Mouse (Mus musculus): ENCODE measurements at regions not wholly inside any gene's neighbourhood (a gene's known extent, or its start where the extent isn't known, plus 50 kb on each side); places are given as distances from the start of the nearest gene placed in this dataset.

- no peaks in the 10 kb centered on the region for H3K79me2 ChIP-seq (ENCODE audit: control insufficient read depth, insufficient read depth)
- no peak overlapping the region for H3ac ChIP-seq (ENCODE audit: control insufficient read depth, insufficient read length, low read depth)
- no peaks in the 10 kb centered on the region for H3K36me3 ChIP-seq (ENCODE audit: control insufficient read depth, insufficient read depth)
- H3K4me3 ChIP-seq (ENCODE audit: insufficient read depth, poor library complexity, severe bottlenecking): no peak overlapping the region
- TF ChIP-seq CEBPB (IDR thresholded peaks at IDR 0.05; ENCODE audit: low read depth) (no peak), FOSL1 (IDR thresholded peaks at IDR 0.05; ENCODE audit: insufficient read depth, low read length, poor library complexity, severe bottlenecking) (no peak), MYOD1 (IDR thresholded peaks at IDR 0.05; ENCODE audit: control insufficient read depth, insufficient read length, low read depth) (no peak), MAX (IDR thresholded peaks at IDR 0.05) (no peak), MYOG (IDR thresholded peaks at IDR 0.05; ENCODE audit: control insufficient read depth, extremely low read depth, insufficient read length) (no peak), CTCF (IDR thresholded peaks at IDR 0.05; ENCODE audit: control insufficient read depth, insufficient read depth, insufficient read length) (no peak), USF1 (IDR thresholded peaks at IDR 0.05; ENCODE audit: low read depth) (no peak)
- H3K79me3 ChIP-seq (ENCODE audit: low read depth): no peaks in the 10 kb centered on the region
- no peaks in the 10 kb centered on the region for H3K27me3 ChIP-seq (ENCODE audit: control insufficient read depth, insufficient read depth, insufficient read length)
These were observed 143.8 kb upstream of the Frmd6 start for GRCm38 (mm10) chr12:70681407-70681990.

- H3K36me3 ChIP-seq (ENCODE audit: control insufficient read depth, insufficient read depth): no peaks in the 10 kb centered on the region
- H3K27me3 ChIP-seq (ENCODE audit: control insufficient read depth, insufficient read depth, insufficient read length): no peaks in the 10 kb centered on the region
- no peaks in the 10 kb centered on the region for H3K79me3 ChIP-seq (ENCODE audit: low read depth)
- TF ChIP-seq FOSL1 (IDR thresholded peaks at IDR 0.05; ENCODE audit: insufficient read depth, low read length, poor library complexity, severe bottlenecking) (no peak), MYOD1 (IDR thresholded peaks at IDR 0.05; ENCODE audit: control insufficient read depth, insufficient read length, low read depth) (no peak), CEBPB (IDR thresholded peaks at IDR 0.05; ENCODE audit: low read depth) (no peak), MAX (IDR thresholded peaks at IDR 0.05) (no peak), MYOG (IDR thresholded peaks at IDR 0.05; ENCODE audit: control insufficient read depth, extremely low read depth, insufficient read length) (no peak), CTCF (IDR thresholded peaks at IDR 0.05; ENCODE audit: control insufficient read depth, insufficient read depth, insufficient read length) (no peak), USF1 (IDR thresholded peaks at IDR 0.05; ENCODE audit: low read depth) (no peak)
- no peak overlapping the region for H3K4me3 ChIP-seq (ENCODE audit: insufficient read depth, poor library complexity, severe bottlenecking)
- no peak overlapping the region for H3ac ChIP-seq (ENCODE audit: control insufficient read depth, insufficient read length, low read depth)
- no peaks in the 10 kb centered on the region for H3K79me2 ChIP-seq (ENCODE audit: control insufficient read depth, insufficient read depth)
These were observed 141.0 kb upstream of the Frmd6 start for GRCm38 (mm10) chr12:70684354-70684753.

GRCm38 (mm10) chr12:70685432-70685831 lies 139.9 kb upstream of the Frmd6 start:
- Histone ChIP-seq H3K36me3 (ENCODE audit: control insufficient read depth, insufficient read depth) (no peaks in the 10 kb centered on the region), H3K79me3 (ENCODE audit: low read depth) (no peaks in the 10 kb centered on the region), H3K4me3 (ENCODE audit: insufficient read depth, poor library complexity, severe bottlenecking) (no peak overlapping the region), H3ac (ENCODE audit: control insufficient read depth, insufficient read length, low read depth) (no peak overlapping the region), H3K27me3 (ENCODE audit: control insufficient read depth, insufficient read depth, insufficient read length) (no peaks in the 10 kb centered on the region), H3K79me2 (ENCODE audit: control insufficient read depth, insufficient read depth) (no peaks in the 10 kb centered on the region)
- TF ChIP-seq CEBPB (IDR thresholded peaks at IDR 0.05; ENCODE audit: low read depth) (no peak), FOSL1 (IDR thresholded peaks at IDR 0.05; ENCODE audit: insufficient read depth, low read length, poor library complexity, severe bottlenecking) (no peak), CTCF (IDR thresholded peaks at IDR 0.05; ENCODE audit: control insufficient read depth, insufficient read depth, insufficient read length) (no peak)

GRCm38 (mm10) chr12:70686337-70686736 lies 139.0 kb upstream of the Frmd6 start:
- H3K79me3 ChIP-seq (ENCODE audit: low read depth): no peaks in the 10 kb centered on the region
- H3ac ChIP-seq (ENCODE audit: control insufficient read depth, insufficient read length, low read depth): no peak overlapping the region
- H3K36me3 ChIP-seq (ENCODE audit: control insufficient read depth, insufficient read depth): no peaks in the 10 kb centered on the region
- H3K4me3 ChIP-seq (ENCODE audit: insufficient read depth, poor library complexity, severe bottlenecking): no peak overlapping the region
- H3K27me3 ChIP-seq (ENCODE audit: control insufficient read depth, insufficient read depth, insufficient read length): no peaks in the 10 kb centered on the region
- no peak for TF ChIP-seq MYOD1 (IDR thresholded peaks at IDR 0.05; ENCODE audit: control insufficient read depth, insufficient read length, low read depth)
- no peak for TF ChIP-seq CTCF (IDR thresholded peaks at IDR 0.05; ENCODE audit: control insufficient read depth, insufficient read depth, insufficient read length)
- TF ChIP-seq USF1 (IDR thresholded peaks at IDR 0.05; ENCODE audit: low read depth): no peak
- H3K79me2 ChIP-seq (ENCODE audit: control insufficient read depth, insufficient read depth): no peaks in the 10 kb centered on the region

- H3K4me3 ChIP-seq (ENCODE audit: insufficient read depth, poor library complexity, severe bottlenecking): no peak overlapping the region
- no peak overlapping the region for H3ac ChIP-seq (ENCODE audit: control insufficient read depth, insufficient read length, low read depth)
- H3K36me3 ChIP-seq (ENCODE audit: control insufficient read depth, insufficient read depth): no peaks in the 10 kb centered on the region
These were observed 138.3 kb upstream of the Frmd6 start for GRCm38 (mm10) chr12:70686971-70687370.

GRCm38 (mm10) chr12:70695162-70695561 lies 130.2 kb upstream of the Frmd6 start:
- Histone ChIP-seq H3ac (ENCODE audit: control insufficient read depth, insufficient read length, low read depth) (no peak overlapping the region), H3K79me2 (ENCODE audit: control insufficient read depth, insufficient read depth) (no peaks in the 10 kb centered on the region), H3K27me3 (ENCODE audit: control insufficient read depth, insufficient read depth, insufficient read length) (no peaks in the 10 kb centered on the region), H3K4me3 (ENCODE audit: insufficient read depth, poor library complexity, severe bottlenecking) (no peak overlapping the region), H3K36me3 (ENCODE audit: control insufficient read depth, insufficient read depth) (no peaks in the 10 kb centered on the region), H3K79me3 (ENCODE audit: low read depth) (no peaks in the 10 kb centered on the region)
- TF ChIP-seq MAX (IDR thresholded peaks at IDR 0.05) (peak; percentile 81), FOSL1 (IDR thresholded peaks at IDR 0.05; ENCODE audit: insufficient read depth, low read length, poor library complexity, severe bottlenecking) (peak; percentile 9), MYOD1 (IDR thresholded peaks at IDR 0.05; ENCODE audit: control insufficient read depth, insufficient read length, low read depth) (peak; percentile 4), USF1 (IDR thresholded peaks at IDR 0.05; ENCODE audit: low read depth) (peak; percentile 84), CEBPB (IDR thresholded peaks at IDR 0.05; ENCODE audit: low read depth) (no peak)

More at GRCm38 (mm10) chr12:70686971-70687370, 138.3 kb upstream of the Frmd6 start:
- no peaks in the 10 kb centered on the region for H3K79me2 ChIP-seq (ENCODE audit: control insufficient read depth, insufficient read depth)
- no peaks in the 10 kb centered on the region for H3K27me3 ChIP-seq (ENCODE audit: control insufficient read depth, insufficient read depth, insufficient read length)
- TF ChIP-seq MAX (IDR thresholded peaks at IDR 0.05) (no peak), USF1 (IDR thresholded peaks at IDR 0.05; ENCODE audit: low read depth) (no peak), FOSL1 (IDR thresholded peaks at IDR 0.05; ENCODE audit: insufficient read depth, low read length, poor library complexity, severe bottlenecking) (no peak), CEBPB (IDR thresholded peaks at IDR 0.05; ENCODE audit: low read depth) (no peak), MYOD1 (IDR thresholded peaks at IDR 0.05; ENCODE audit: control insufficient read depth, insufficient read length, low read depth) (no peak), CTCF (IDR thresholded peaks at IDR 0.05; ENCODE audit: control insufficient read depth, insufficient read depth, insufficient read length) (no peak), MYOG (IDR thresholded peaks at IDR 0.05; ENCODE audit: control insufficient read depth, extremely low read depth, insufficient read length) (no peak)
- H3K79me3 ChIP-seq (ENCODE audit: low read depth): no peaks in the 10 kb centered on the region

Data from C2C12 (cell line).